Mouse (Mus musculus): ENCODE results near the gene Sec24b. TPM values are rescaled to one million over a fixed set of nuclear protein-coding genes. Genes with fewer than 3 reads are reported as not detected.

Sec24b gene
- total RNA-seq (2023; ENCODE audit: inconsistent age): 101 to 141 TPM (median 111 TPM) in 4 replicates

DNA sequence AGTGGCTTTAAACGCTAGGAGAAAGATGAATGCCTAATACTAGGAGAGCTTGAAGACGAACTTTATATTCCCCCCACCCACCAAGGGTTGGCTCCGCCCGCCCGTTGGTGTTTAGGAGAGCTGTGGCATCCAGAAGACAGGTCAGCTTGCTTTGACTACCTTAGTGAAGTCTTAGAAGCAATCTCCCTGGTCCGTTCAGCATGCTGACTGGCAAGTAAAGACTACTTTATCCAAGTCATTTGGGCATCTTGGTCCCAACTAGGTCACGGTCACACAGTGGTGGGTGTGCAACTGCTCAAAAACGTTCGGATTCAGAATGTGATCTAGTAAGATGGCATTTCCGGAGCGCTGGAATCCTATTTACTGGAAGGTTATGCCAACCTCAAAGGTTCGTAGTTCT, at the start of gene Sec24b:
Sec24b (minus strand) TSS at position 273 of the 400 bp plus-strand sequence.

DNA sequence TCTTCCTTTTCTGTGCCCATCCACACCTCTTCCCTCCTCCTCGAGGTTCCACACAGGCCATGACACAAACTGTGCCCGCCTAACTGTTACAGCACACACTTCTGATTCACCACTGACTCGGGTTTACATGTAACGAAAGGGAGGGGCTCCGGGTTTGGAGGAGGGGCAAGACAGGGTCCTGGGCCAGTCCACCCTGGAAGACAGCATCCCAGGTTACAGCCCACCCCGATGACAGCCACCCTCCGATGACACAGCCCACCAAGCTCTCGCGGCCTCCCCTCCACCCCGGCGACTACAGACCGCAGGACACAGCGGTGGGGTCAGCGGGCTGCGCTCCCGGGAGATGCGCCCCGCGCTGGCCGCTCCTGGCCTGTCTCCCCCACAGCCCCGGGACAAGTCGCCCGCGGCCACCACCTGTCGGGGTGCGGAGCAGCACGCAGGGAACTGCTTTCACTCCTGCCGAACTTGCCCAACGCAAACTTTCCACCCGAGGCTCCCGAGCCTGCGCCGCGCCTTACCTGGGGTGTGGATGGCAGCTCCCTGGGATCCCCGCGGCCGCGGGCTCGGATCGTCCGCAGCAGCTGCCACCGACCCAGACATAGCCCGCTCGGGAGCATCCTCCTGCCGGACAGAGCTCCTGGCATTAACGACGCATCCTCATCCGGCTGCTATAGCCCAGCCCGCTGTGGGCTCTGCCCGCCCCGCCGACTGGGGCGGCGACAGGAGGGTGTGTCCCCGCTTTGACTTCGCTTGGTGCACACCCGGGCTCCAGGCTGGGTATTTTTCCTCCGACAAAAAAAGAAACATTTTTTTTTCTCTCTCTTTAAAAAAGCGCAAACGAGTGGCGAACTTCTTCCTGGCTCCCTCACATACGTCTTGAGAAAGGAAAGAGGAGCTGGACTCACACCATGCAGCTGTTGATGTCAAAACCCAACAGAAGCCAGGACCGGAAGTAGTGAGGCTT, 91.6 kb downstream of the Sec24b start, which contains the start of gene Mcub:
Mcub (minus strand) TSS at position 775 of the 964 bp plus-strand sequence.

Other genes starting within 250 kb of the Sec24b start
- gene Rrh, start 239.0 kb downstream of the Sec24b start, total RNA-seq (2023; ENCODE audit: inconsistent age): 2.3 to 3.9 TPM (median 3.3 TPM) in 4 replicates
- 53.0 to 74.8 TPM (median 70.2 TPM) in 4 replicates for gene Gar1, start 230.2 kb downstream of the Sec24b start, total RNA-seq (2023; ENCODE audit: inconsistent age)
- gene Cfi, start 225.7 kb downstream of the Sec24b start, total RNA-seq (2023; ENCODE audit: inconsistent age): not detected in 4 replicates
- gene Pla2g12a, start 182.9 kb downstream of the Sec24b start, total RNA-seq (2023; ENCODE audit: inconsistent age): 13.1 to 17.4 TPM (median 16.3 TPM) in 4 replicates
- 20.1 to 30.1 TPM (median 26.1 TPM) in 4 replicates for gene Casp6, start 160.1 kb downstream of the Sec24b start, total RNA-seq (2023; ENCODE audit: inconsistent age)
- gene Mcub, start 91.3 kb downstream of the Sec24b start, total RNA-seq (2023; ENCODE audit: inconsistent age): not detected in 4 replicates
- gene Col25a1, start 69.9 kb upstream of the Sec24b start, total RNA-seq (2023; ENCODE audit: inconsistent age): not detected in 4 replicates